In the genomic region with DNA sequence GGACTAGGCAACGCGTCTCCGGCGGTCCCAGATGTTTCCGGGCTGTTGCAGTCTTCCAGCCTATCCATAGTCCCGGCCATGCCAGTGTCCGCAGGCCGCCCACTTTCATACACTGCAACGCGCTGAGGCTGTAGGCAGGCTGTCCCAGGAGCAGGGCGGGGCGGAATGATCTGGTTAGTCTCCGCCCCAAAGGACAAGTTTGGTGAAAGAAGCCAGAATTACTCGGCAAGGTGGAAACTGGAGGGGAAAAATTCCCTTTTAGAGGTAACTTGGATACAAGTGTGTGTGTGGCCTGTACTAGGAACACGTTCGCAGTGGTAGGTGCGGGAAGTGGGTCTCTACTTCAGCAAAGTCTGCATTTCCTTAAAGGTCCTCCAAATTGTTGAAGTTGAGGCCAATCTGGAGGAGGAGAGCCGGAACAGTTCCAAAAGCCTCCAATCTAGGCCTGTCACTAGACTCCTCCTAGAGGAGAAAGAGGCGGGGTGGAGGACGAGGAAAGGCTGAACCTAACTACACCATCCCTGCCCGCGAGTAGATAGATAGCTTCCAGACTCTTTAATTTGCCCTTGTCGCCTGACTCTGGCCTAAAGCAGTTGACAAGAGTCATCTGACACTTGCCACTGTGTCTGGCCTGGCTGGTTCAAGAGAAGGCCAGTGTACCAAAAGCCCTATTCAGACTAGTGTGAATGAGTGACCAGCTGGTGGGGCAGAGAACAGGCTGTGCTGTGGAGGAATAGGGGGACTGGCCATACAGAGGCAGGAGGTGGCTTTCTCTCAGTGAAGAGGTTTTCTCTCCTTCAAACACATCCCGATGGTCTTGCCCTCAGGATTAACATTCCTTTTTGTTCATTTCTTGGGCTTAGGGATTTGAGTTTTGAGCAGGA, we compare ENCODE assay signal across 8 mouse cellular contexts. TPM values are rescaled to one million over a fixed set of nuclear protein-coding genes. Genes with fewer than 3 reads are reported as not detected.
A peak's percentile ranks its signal among the peaks of the same experiment; 100 is the strongest.
DNase-seq lines count a peak whose midpoint lies in the region; ATAC-seq and TF ChIP-seq lines count a peak whose summit lies in the region.

Gene Mfsd7a, minus strand, starts transcription at position 107 of the 884 bp plus-strand sequence.

- TF ChIP-seq CTCF in lung, embryonic 14.5 days (IDR thresholded peaks at IDR 0.05; ENCODE audit: low read depth) = peak; percentile 1; the same call in 1 of the 2 replicates

- no peaks in the 10 kb centered on the region for H3K36me3 ChIP-seq in embryonic facial prominence, embryonic 10.5 days (replicated peaks)
- no peaks in the 10 kb centered on the region for H3K36me3 ChIP-seq in lung, embryonic 14.5 days (ENCODE audit: insufficient read depth)

- WGBS in embryonic facial prominence, embryonic 10.5 days = 13% methylated on average over 24 of the region's 24 CpGs
- 10% methylated on average over 24 of the region's 24 CpGs for WGBS in lung, embryonic 14.5 days

- peak within 1 kb of the TSS; percentile 56 for H3K4me3 ChIP-seq in embryonic facial prominence, embryonic 10.5 days
- H3K4me3 ChIP-seq in lung, embryonic 14.5 days (ENCODE audit: low read depth, low read length) = peak within 1 kb of the TSS; percentile 33

- H3K4me1 ChIP-seq in embryonic facial prominence, embryonic 10.5 days = peaks cover 20% of the 10 kb centered on the region
- H3K4me1 ChIP-seq in lung, embryonic 14.5 days (ENCODE audit: insufficient read depth) = no peaks in the 10 kb centered on the region

- peak; percentile 92 for ATAC-seq in frontal cortex, adult (ENCODE audit: low TSS enrichment)
- ATAC-seq in lung, embryonic 14.5 days (ENCODE audit: insufficient read depth) = peak; percentile 98
- ATAC-seq in neutrophil, adult 5-6 weeks (ENCODE audit: extremely low read depth, insufficient number of reproducible peaks, low FRiP score, poor library complexity, severe bottlenecking) = peak; percentile 30; the same call in 1 of the 2 replicates

- H3K4me2 ChIP-seq in lung, embryonic 14.5 days = peak within 1 kb of the TSS; percentile 63

- H3K27ac ChIP-seq in embryonic facial prominence, embryonic 10.5 days (replicated peaks) = peak within 1 kb of the TSS; percentile 48
- no peak within 1 kb of the TSS for H3K27ac ChIP-seq in lung, embryonic 14.5 days (ENCODE audit: low read depth)

- H3K27me3 ChIP-seq in embryonic facial prominence, embryonic 10.5 days (replicated peaks; ENCODE audit: low read depth, poor library complexity, severe bottlenecking) = peaks cover 43% of the 10 kb centered on the region
- H3K27me3 ChIP-seq in lung, embryonic 14.5 days (ENCODE audit: insufficient read depth, low read length) = no peaks in the 10 kb centered on the region

- no peak for DNase-seq in frontal cortex, adult 2 months (ENCODE audit: extremely low spot score in 1 of 2, low spot score in 1 of 2)
- DNase-seq in embryonic facial prominence, embryonic 10.5 days (ENCODE audit: low spot score) = peak; percentile 75
- peak; percentile 88 to 89 for DNase-seq in heart, adult 18-20 months
- DNase-seq in kidney, adult 18-20 months = peak; percentile 86
- peak; percentile 84 for DNase-seq in lung, embryonic 14.5 days
- no peak for DNase-seq in cerebellum, postnatal 25 days

- H3K9ac ChIP-seq in lung, embryonic 14.5 days = peak within 1 kb of the TSS; percentile 28

- H3K9me3 ChIP-seq in embryonic facial prominence, embryonic 10.5 days = no peaks in the 10 kb centered on the region
- no peaks in the 10 kb centered on the region for H3K9me3 ChIP-seq in lung, embryonic 14.5 days (ENCODE audit: low read depth, low read length)

RNA-seq across cellular contexts. Expression of gene Mfsd7a, which starts in this region (rescaled TPM):
- polyA plus RNA-seq in frontal cortex, adult 2 months (2012; rRNA removed) = 0.98 and 1.2 TPM in 2 replicates
- 0.11 and 0.15 TPM in 2 replicates for polyA plus RNA-seq in embryonic facial prominence, embryonic 10.5 days (2016; fragmentation: Nextera tagmentation; extraction: Ambion mirVana)
- 1 to 10 TPM; 1.8 to 2.9 TPM for total RNA-seq in heart, adult 18-20 months (2021)
- 0.16 TPM in 1 of 2 replicates, not detected in the other for polyA plus RNA-seq in lung, embryonic 14.5 days (2014; fragmentation: Nextera tagmentation; extraction: Ambion mirVana)
- total RNA-seq in neutrophil, adult 5-6 weeks (2017) = 1.4 and 1.7 TPM in 2 replicates

Comparison
In these comparisons a context has a peak if more than half of its experiments do, and no peak if none do; other contexts are left out.
1. Peak in DNase-seq, H3K4me3 ChIP-seq and H3K27ac ChIP-seq in embryonic facial prominence, embryonic 10.5 days; RNA of the gene not detected or under 1 TPM.
2. Peak in DNase-seq, ATAC-seq, H3K4me3 ChIP-seq, H3K9ac ChIP-seq and H3K4me2 ChIP-seq in lung, embryonic 14.5 days; RNA of the gene not detected or under 1 TPM.
3. ATAC-seq: peak in every context shown above with its lines; median percentile 98 in lung, embryonic 14.5 days; 92 in frontal cortex, adult; 30 in neutrophil, adult 5-6 weeks.
4. DNase-seq: peak in heart, adult 18-20 months (2 of 2) and kidney, adult 18-20 months (single experiment); none in frontal cortex, adult 2 months (0 of 2) and cerebellum, postnatal 25 days (0 of 2).